Mouse (Mus musculus): ENCODE measurements around the gene Spata31. TPM values are rescaled to one million over a fixed set of nuclear protein-coding genes. Genes with fewer than 3 reads are reported as not detected.
A peak's percentile ranks its signal among the peaks of the same experiment; 100 is the strongest.

Spata31 gene
- not detected in 2 replicates for polyA plus RNA-seq (2015; fragmentation: Nextera tagmentation; extraction: Ambion mirVana)

DNA sequence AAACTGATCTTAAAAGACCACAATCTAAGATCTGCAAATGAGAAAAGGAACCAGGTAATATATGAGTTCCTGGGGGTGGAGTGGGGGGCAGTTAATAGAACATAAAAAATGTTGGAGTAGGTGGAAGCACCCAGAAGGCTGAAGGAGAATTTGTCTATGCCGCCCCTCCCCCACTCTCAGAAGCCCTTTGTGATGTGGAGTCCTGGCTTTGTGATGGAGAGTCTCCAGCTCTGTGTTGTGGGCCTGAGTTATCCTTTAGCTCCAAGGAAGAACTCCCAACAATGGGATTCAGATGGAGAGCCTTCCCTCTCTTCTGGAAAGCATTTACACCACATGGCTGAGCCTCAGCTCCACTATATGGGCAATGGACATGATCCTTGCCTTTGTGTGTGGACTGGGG is at the start of gene Spata31:
TSS of gene Spata31 (plus strand) at position 216 of the 400 bp plus-strand sequence.
- Histone ChIP-seq H3K9ac (no peak within 1 kb of the TSS), H3K4me2 (no peak within 1 kb of the TSS), H3K36me3 (no peaks in the 10 kb centered on the region), H3K27ac (no peak within 1 kb of the TSS), H3K9me3 (no peaks in the 10 kb centered on the region), H3K4me3 (replicated peaks) (no peak within 1 kb of the TSS), H3K4me1 (no peaks in the 10 kb centered on the region), H3K27me3 (replicated peaks) (no peaks in the 10 kb centered on the region)
- no peak for ATAC-seq (ENCODE audit: insufficient read depth, low FRiP score, low read depth)
- 64% methylated on average over 1 of the region's 1 CpGs for WGBS

GRCm38 (mm10) chr13:64903132-64903531 is 14.1 kb upstream of the Spata31 start:
- no peak overlapping the region for H3K9ac ChIP-seq
- WGBS = 56% methylated on average over 1 of the region's 1 CpGs
- no peaks in the 10 kb centered on the region for H3K9me3 ChIP-seq
- H3K4me2 ChIP-seq = no peak overlapping the region
- H3K4me3 ChIP-seq (replicated peaks) = no peak overlapping the region
- no peak overlapping the region for H3K27ac ChIP-seq
- ATAC-seq (ENCODE audit: insufficient read depth, low FRiP score, low read depth) = no peak
- no peaks in the 10 kb centered on the region for H3K4me1 ChIP-seq
- H3K36me3 ChIP-seq = no peaks in the 10 kb centered on the region
- no peaks in the 10 kb centered on the region for H3K27me3 ChIP-seq (replicated peaks)

DNA sequence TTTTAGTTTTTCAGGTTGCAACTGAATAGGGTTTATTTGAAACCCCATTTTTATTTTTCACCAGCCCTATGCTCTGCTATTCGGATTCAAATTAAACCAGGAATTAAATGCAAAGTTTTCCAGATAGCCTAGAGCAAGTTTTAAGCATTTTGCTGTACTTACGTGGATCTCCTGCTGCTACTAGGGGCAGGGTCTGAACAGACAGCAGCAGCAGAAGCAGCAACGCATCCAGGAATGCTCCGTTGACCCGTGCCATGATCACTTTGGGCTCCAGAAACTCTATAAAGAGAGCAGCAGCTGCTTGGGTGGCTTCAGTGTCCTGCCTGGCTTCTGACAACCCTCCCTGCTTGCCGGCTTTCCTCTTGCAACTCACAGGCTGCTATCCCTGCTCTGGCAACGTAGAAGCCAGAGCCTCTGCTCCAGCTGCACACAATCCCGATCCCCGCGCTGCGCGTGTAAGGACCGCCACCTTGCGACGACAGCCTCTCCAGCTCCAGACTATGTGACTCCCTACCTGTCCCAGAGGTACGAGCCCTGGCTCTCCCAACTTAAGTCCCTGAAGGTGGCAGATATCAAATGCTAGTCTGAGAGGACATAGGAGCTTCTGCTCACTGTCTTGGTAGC is 13.5 kb upstream of the Spata31 start, which contains the start of gene Cntnap3:
TSS of gene Cntnap3 (minus strand) at position 371 of the 624 bp plus-strand sequence.
- Histone ChIP-seq H3K9me3 (no peaks in the 10 kb centered on the region), H3K4me3 (replicated peaks) (peak within 1 kb of the TSS; percentile 23; the same call in 1 of the 2 replicates), H3K9ac (no peak within 1 kb of the TSS), H3K4me2 (peak within 1 kb of the TSS; percentile 34; the same call in 1 of the 2 replicates), H3K36me3 (no peaks in the 10 kb centered on the region), H3K27ac (no peak within 1 kb of the TSS), H3K27me3 (replicated peaks) (no peaks in the 10 kb centered on the region), H3K4me1 (no peaks in the 10 kb centered on the region)
- whole genome bisulfite sequencing = 7% methylated on average over 16 of the region's 16 CpGs
- peak; percentile 60; the same call in 1 of the 2 replicates for ATAC-seq (ENCODE audit: insufficient read depth, low FRiP score, low read depth)

Other genes starting within 250 kb of the Spata31 start
- 0.57 and 0.61 TPM in 2 replicates for gene Cntnap3, start 13.5 kb upstream of the Spata31 start, polyA plus RNA-seq (2015; fragmentation: Nextera tagmentation; extraction: Ambion mirVana)
- gene Spata31d1c, start 115.7 kb downstream of the Spata31 start, polyA plus RNA-seq (2015; fragmentation: Nextera tagmentation; extraction: Ambion mirVana) = not detected in 2 replicates
- gene Prss47, start 135.4 kb downstream of the Spata31 start, polyA plus RNA-seq (2015; fragmentation: Nextera tagmentation; extraction: Ambion mirVana) = not detected in 2 replicates
- 56.9 and 59.5 TPM in 2 replicates for gene Mfsd14b, start 195.6 kb downstream of the Spata31 start, polyA plus RNA-seq (2015; fragmentation: Nextera tagmentation; extraction: Ambion mirVana)
- not detected in 2 replicates for gene Olfr465-ps1, start 220.7 kb downstream of the Spata31 start, polyA plus RNA-seq (2015; fragmentation: Nextera tagmentation; extraction: Ambion mirVana)
- not detected in 2 replicates for gene Olfr466, start 232.8 kb downstream of the Spata31 start, polyA plus RNA-seq (2015; fragmentation: Nextera tagmentation; extraction: Ambion mirVana)

All from stomach, embryonic 15.5 days (tissue).